Mouse (Mus musculus): ENCODE results near the gene Engase.

DNA sequence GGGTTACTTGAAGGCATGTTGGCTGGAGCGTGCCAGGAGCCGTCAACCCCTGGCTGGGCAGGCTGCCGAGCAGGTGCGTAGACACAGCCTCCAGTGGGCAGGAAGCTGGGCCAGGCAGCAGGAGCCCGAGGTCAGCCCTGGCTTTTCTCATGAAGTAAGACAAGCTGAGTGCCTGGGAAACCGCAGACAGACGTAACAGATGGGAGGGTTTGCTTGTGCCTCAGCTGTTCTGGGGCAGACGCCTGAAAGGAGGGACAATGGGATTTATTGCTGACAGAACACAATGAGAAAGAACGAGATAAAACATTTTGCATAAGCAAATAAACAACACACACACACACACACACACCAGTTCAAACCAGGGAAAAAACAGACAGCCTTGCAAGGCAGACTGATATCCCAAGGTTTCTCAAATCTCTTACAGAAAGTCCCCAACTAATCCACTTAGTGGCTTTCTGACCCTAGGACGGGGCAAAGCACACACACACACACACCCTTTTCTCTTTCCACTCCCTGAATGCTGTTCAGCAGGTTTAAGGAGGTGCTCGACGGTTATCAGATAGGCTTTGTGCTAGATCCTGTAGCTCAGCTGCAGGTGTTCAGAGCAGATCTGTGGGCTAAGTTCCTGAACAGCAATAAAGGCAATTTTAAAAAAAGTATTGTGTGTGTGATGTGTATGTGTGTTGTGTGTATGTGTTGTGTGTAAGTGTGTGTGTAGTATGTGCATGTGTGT is 6.2 kb upstream of the Engase start:
- no peak for TF ChIP-seq CTCF (IDR thresholded peaks at IDR 0.05; ENCODE audit: borderline replicate concordance, insufficient read depth, low read depth, low read length)
- TF ChIP-seq POLR2A (IDR thresholded peaks at IDR 0.05; ENCODE audit: borderline replicate concordance, insufficient read depth, low read length): no peak

All from cerebellum, adult 2 months (tissue).